Mouse (Mus musculus) liver, embryonic 12.5 days (tissue): Measurements from ENCODE around the gene Fgd3. TPM values are rescaled to one million over a fixed set of nuclear protein-coding genes. Genes with fewer than 3 reads are reported as not detected.

Experiments used
- ATAC-seq: fragments of 200-750 bp; cut with Nextera tagmentation; 2 replicates; pipeline ENCODE4 v1.8.0; 2017; ENCODE audit warnings: moderate number of reproducible peaks, mild to moderate bottlenecking, moderate library complexity
- H3K27ac ChIP-seq: fragments of 300-500 bp; sonication (generic); 2 replicates; pipeline ENCODE4 v1.5.1; 2016; ENCODE audit warnings: mild to moderate bottlenecking
- H3K27me3 ChIP-seq: fragments of 300-500 bp; sonication (generic); replicated peaks from 2 replicates; pipeline ENCODE4 v1.6.1; 2016; ENCODE audit warnings: mild to moderate bottlenecking, moderate library complexity
- H3K36me3 ChIP-seq: fragments of 300-500 bp; sonication (generic); 2 replicates; pipeline ENCODE4 v1.6.1; 2016; ENCODE audit warnings: mild to moderate bottlenecking, moderate library complexity
- H3K4me1 ChIP-seq: fragments of 300-500 bp; sonication (generic); 2 replicates; pipeline ENCODE4 v1.6.1; 2016
- H3K4me2 ChIP-seq: fragments of 300-500 bp; sonication (generic); 2 replicates; pipeline ENCODE4 v1.6.1; 2016; ENCODE audit warnings: mild to moderate bottlenecking, moderate library complexity
- H3K4me3 ChIP-seq: fragments of 300-500 bp; sonication (generic); 2 replicates; pipeline ENCODE4 v1.5.1; 2016; ENCODE audit warnings: mild to moderate bottlenecking, moderate library complexity
- H3K9ac ChIP-seq: fragments of 300-500 bp; sonication (generic); 2 replicates; pipeline ENCODE4 v1.6.1; 2016; ENCODE audit warnings: mild to moderate bottlenecking, moderate library complexity
- H3K9me3 ChIP-seq: fragments of 300-500 bp; sonication (generic); replicated peaks from 2 replicates; pipeline ENCODE4 v1.6.1; 2016; ENCODE audit warnings: mild to moderate bottlenecking, moderate library complexity
- WGBS: fragments of 180-500 bp; shearing (Covaris S2); methylation state at CpG from one replicate; pipeline ENCODE4 v1.1.7; 2016; ENCODE audit not compliant: insufficient replicate concordance; 5-methylcytosine and 5-hydroxymethylcytosine counted together
- polyA plus RNA-seq: library from polyadenylated mRNA; unstranded; fragments of >200 nt; fragmentation: Nextera tagmentation; extraction: Ambion mirVana; gene quantifications from 2 replicates; pipeline ENCODE4 v1.2.1, GENCODE M21; 2016

The Fgd3 gene
- polyA plus RNA-seq, 1 experiment from 2014 or later = 0.32 TPM

- Histone ChIP-seq H3K9me3 (no peaks in the 10 kb centered on the region), H3K27ac (no peak overlapping the region), H3K36me3 (no peaks in the 10 kb centered on the region), H3K9ac (no peak overlapping the region), H3K4me2 (no peak overlapping the region), H3K27me3 (peaks cover 10% of the 10 kb centered on the region; the same call in 1 of the 2 replicates), H3K4me3 (no peak overlapping the region), H3K4me1 (peaks cover 4% of the 10 kb centered on the region; the same call in 1 of the 2 replicates)
- no peak for ATAC-seq
- WGBS = 70% methylated on average over 6 of the region's 6 CpGs
Measured at GRCm38 (mm10) chr13:49317508-49317907, 2.6 kb downstream of the Fgd3 start.

- Histone ChIP-seq H3K4me2 (no peak overlapping the region), H3K27ac (no peak overlapping the region), H3K27me3 (peaks cover 6% of the 10 kb centered on the region; the same call in 1 of the 2 replicates), H3K4me1 (no peaks in the 10 kb centered on the region), H3K9me3 (no peaks in the 10 kb centered on the region), H3K9ac (no peak overlapping the region), H3K36me3 (no peaks in the 10 kb centered on the region), H3K4me3 (no peak overlapping the region)
- ATAC-seq = no peak
- WGBS = 62% methylated on average over 9 of the region's 9 CpGs
Measured at GRCm38 (mm10) chr13:49316386-49317162, 3.5 kb downstream of the Fgd3 start.

DNA sequence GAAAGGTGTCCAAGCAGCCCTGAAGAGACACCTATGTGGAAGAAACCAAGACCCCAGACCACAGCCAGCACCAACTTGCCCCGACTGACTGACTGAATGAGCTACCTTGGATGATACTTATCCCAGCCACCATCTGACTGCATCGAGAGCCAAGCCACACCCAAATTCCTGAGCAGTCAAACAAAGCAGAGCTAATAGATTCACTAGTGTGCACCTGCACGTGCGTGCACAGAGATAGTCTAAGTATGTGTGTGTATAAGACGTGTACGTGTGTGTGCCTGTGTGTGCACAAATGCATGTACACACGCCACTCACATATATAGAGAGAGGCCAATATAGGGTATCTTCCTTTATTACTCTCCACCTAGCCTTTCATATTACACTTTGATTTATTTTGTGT, 8.5 kb downstream of the Fgd3 start:
- Histone ChIP-seq H3K4me1 (peaks cover 30% of the 10 kb centered on the region), H3K9ac (no peak overlapping the region), H3K4me2 (no peak overlapping the region), H3K4me3 (no peak overlapping the region), H3K27ac (no peak overlapping the region), H3K9me3 (no peaks in the 10 kb centered on the region), H3K36me3 (no peaks in the 10 kb centered on the region), H3K27me3 (no peaks in the 10 kb centered on the region)
- 62% methylated on average over 7 of the region's 7 CpGs for WGBS
- ATAC-seq = no peak

- no peaks in the 10 kb centered on the region for H3K36me3 ChIP-seq
- H3K4me1 ChIP-seq = peaks cover 38% of the 10 kb centered on the region
- no peak overlapping the region for H3K4me3 ChIP-seq
- H3K9ac ChIP-seq = no peak overlapping the region
- peak overlapping the region; percentile 68; the same call in 1 of the 2 replicates for H3K4me2 ChIP-seq
- H3K27ac ChIP-seq = no peak overlapping the region
- H3K9me3 ChIP-seq = no peaks in the 10 kb centered on the region
- no peak for ATAC-seq
- WGBS = 9% methylated on average over 1 of the region's 1 CpGs
- no peaks in the 10 kb centered on the region for H3K27me3 ChIP-seq
Measured at GRCm38 (mm10) chr13:49309501-49309900, 10.6 kb downstream of the Fgd3 start.

DNA sequence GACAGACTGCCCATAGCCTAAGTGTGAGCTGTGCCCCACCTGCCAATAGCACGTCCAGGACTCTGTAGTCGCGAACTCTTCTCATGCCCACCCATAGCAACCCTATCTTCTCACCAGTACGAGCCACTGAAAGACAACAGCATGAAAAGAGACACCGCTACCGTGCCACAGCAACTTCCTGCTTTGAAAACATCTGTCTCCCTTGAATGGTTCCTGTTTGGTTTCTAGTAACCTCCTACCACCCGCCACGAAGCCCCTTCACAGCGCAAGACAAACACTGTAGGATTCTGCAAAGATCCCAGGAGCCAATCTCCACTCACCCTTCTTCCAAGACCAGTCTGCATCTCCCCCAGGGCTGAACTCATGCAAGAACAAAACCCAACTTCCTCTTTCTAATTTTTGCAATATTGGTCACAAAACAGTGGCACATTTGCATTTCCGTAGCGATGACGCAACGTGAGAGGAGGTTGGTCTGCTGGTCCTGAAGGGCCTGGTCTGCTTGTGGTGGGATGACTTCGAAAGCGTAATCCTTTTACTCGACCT, 11.2 kb downstream of the Fgd3 start:
- H3K36me3 ChIP-seq = no peaks in the 10 kb centered on the region
- peak overlapping the region; percentile 59 for H3K27ac ChIP-seq
- peak overlapping the region; percentile 68 for H3K4me2 ChIP-seq
- H3K27me3 ChIP-seq = no peaks in the 10 kb centered on the region
- WGBS = 23% methylated on average over 16 of the region's 16 CpGs
- peak overlapping the region; percentile 29 for H3K4me3 ChIP-seq
- H3K9ac ChIP-seq = 0 out of 2 replicates have a peak overlapping the region, but pooled peaks have one; percentile 29
- H3K4me1 ChIP-seq = peaks cover 38% of the 10 kb centered on the region
- ATAC-seq = no peak
- H3K9me3 ChIP-seq = no peaks in the 10 kb centered on the region

- H3K27ac ChIP-seq = peak overlapping the region; percentile 59
- peak overlapping the region; percentile 68 for H3K4me2 ChIP-seq
- no peak; the same call in 1 of the 2 replicates for ATAC-seq
Measured at GRCm38 (mm10) chr13:49308206-49308605, 11.9 kb downstream of the Fgd3 start.

GRCm38 (mm10) chr13:49307311-49307969, 12.7 kb downstream of the Fgd3 start:
- Histone ChIP-seq H3K4me2 (peak overlapping the region; percentile 68), H3K27me3 (no peaks in the 10 kb centered on the region), H3K4me3 (peak overlapping the region; percentile 38), H3K4me1 (peaks cover 38% of the 10 kb centered on the region), H3K9me3 (no peaks in the 10 kb centered on the region), H3K27ac (peak overlapping the region; percentile 75), H3K36me3 (no peaks in the 10 kb centered on the region), H3K9ac (peak overlapping the region; percentile 25)
- 3% methylated on average over 10 of the region's 10 CpGs for WGBS
- peak; percentile 84 for ATAC-seq

More at GRCm38 (mm10) chr13:49308206-49308605, 11.9 kb downstream of the Fgd3 start:
- Histone ChIP-seq H3K4me1 (peaks cover 38% of the 10 kb centered on the region), H3K9ac (0 out of 2 replicates have a peak overlapping the region, but pooled peaks have one; percentile 29), H3K4me3 (peak overlapping the region; percentile 29), H3K27me3 (no peaks in the 10 kb centered on the region), H3K9me3 (no peaks in the 10 kb centered on the region), H3K36me3 (no peaks in the 10 kb centered on the region)
- WGBS = 52% methylated on average over 4 of the region's 4 CpGs

DNA sequence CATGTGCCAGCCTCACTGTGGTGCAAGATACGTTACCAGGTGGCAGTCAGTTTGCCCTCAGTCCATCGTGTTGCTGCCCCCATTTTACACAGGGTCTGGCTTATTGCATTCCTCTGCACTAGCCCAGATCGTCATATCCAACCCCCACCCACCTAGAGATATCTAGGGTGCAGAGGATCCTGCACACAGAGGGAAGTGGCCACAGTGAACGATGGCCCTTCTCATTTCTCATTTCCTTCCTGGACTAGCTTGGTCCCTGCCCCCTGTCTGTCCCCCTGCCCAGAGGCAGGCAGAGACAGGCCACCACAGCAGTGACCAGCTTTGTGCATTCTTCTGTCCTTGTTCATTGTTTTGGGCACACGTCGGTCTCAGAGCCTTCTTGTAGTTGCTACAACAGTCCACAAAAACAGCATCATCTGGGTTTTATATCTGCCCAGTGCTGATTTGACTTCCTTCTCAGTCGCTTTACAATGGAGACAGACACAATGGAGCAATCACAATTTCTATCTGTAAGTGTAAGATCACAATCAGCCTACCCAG, 13.3 kb downstream of the Fgd3 start:
- H3K27ac ChIP-seq = peak overlapping the region; percentile 75
- peaks cover 38% of the 10 kb centered on the region for H3K4me1 ChIP-seq
- no peaks in the 10 kb centered on the region for H3K36me3 ChIP-seq
- H3K4me3 ChIP-seq = peak overlapping the region; percentile 38
- H3K27me3 ChIP-seq = no peaks in the 10 kb centered on the region
- H3K9ac ChIP-seq = 0 out of 2 replicates have a peak overlapping the region, but pooled peaks have one; percentile 25
- peak overlapping the region; percentile 68 for H3K4me2 ChIP-seq
- no peak for ATAC-seq
- H3K9me3 ChIP-seq = no peaks in the 10 kb centered on the region
- WGBS = 13% methylated on average over 7 of the region's 7 CpGs

DNA sequence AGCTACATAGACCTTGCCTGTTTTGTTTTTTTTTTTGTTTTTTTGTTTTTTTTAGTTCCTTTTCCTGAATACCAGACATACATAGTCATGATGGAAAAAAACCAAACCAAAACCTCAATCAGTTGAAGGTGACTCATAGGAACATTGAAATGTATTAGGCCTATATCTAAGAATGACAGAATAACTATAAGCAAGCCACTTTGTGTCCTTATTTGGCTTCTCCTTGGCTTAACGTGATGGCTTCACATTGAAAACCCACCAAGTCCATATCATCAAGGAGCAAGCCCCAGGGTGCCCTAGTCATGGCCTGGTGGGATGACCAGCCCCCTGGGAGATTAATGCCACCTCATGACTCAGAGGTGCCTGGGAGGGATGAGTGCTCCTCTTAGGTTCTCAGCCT, 19.3 kb downstream of the Fgd3 start:
- no peak overlapping the region for H3K4me3 ChIP-seq

GRCm38 (mm10) chr13:49298514-49299381, 21.4 kb downstream of the Fgd3 start:
- no peak overlapping the region for H3K4me3 ChIP-seq
- H3K9me3 ChIP-seq = no peaks in the 10 kb centered on the region
- peaks cover 19% of the 10 kb centered on the region for H3K4me1 ChIP-seq
- H3K27me3 ChIP-seq = no peaks in the 10 kb centered on the region
- no peaks in the 10 kb centered on the region for H3K36me3 ChIP-seq
- no peak overlapping the region for H3K9ac ChIP-seq
- H3K27ac ChIP-seq = 0 out of 2 replicates have a peak overlapping the region, but pooled peaks have one; percentile 6
- peak; percentile 27; the same call in 1 of the 2 replicates for ATAC-seq
- WGBS = 32% methylated on average over 14 of the region's 14 CpGs
- no peak overlapping the region for H3K4me2 ChIP-seq

More for the DNA sequence above, 19.3 kb downstream of the Fgd3 start:
- no peak for ATAC-seq
- H3K4me2 ChIP-seq = no peak overlapping the region
- H3K4me1 ChIP-seq = peaks cover 19% of the 10 kb centered on the region
- H3K27ac ChIP-seq = no peak overlapping the region
- H3K36me3 ChIP-seq = no peaks in the 10 kb centered on the region
- WGBS = 54% methylated on average over 1 of the region's 1 CpGs
- H3K9ac ChIP-seq = no peak overlapping the region
- H3K9me3 ChIP-seq = no peaks in the 10 kb centered on the region
- no peaks in the 10 kb centered on the region for H3K27me3 ChIP-seq

GRCm38 (mm10) chr13:49296270-49296669, 23.8 kb downstream of the Fgd3 start:
- Histone ChIP-seq H3K9me3 (no peaks in the 10 kb centered on the region), H3K9ac (no peak overlapping the region), H3K4me3 (no peak overlapping the region), H3K4me1 (peaks cover 19% of the 10 kb centered on the region), H3K27me3 (no peaks in the 10 kb centered on the region), H3K27ac (no peak overlapping the region), H3K4me2 (no peak overlapping the region), H3K36me3 (peaks cover 5% of the 10 kb centered on the region; the same call in 1 of the 2 replicates)
- WGBS = 76% methylated on average over 7 of the region's 7 CpGs
- no peak for ATAC-seq
